Mouse (Mus musculus): ENCODE results near the gene Lag3. TPM values are rescaled to one million over a fixed set of nuclear protein-coding genes. Genes with fewer than 3 reads are reported as not detected.

Gene Lag3
- polyA plus RNA-seq, 1 experiment, result 7.0 TPM

DNA sequence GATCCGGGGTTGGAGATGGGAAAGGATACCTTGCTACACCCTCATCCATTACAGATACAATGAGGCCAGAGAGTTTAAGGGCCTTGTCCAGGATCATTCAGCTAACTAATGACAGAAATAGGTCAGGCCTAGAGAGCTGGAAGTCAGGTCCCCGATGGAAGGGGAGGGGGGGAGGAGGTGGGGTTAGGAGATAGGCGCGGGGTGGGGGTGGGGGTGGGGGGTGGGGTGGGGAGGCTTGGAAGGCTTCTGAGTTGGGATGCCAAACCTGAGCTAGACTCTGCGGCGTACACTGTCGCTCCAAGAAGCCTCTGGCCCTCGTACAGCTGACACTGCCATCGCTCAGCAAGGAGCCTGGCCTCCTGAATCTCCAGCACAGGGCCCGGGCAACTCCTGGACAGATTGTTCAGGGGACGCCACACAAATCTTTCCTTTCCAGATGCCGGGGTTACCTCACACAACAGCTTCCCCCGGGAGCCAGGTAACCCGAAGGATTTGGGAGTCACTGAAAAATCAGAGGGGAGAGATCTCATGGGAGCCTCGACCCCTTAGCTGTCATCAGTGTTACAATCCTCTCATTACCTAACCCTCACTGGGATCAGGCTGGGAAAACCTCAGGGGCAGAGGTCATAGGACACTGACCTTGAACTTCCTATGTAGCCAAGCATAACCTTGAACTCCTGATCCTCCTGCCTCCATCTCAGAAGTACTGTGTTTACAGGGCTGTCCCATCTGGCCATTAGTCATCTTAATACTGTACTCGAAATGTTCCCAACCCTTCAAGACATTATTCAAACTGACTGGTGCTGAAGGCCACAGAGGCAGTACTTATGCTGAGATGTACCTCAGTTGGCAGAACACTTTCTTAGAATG is 6.3 kb downstream of the Lag3 start:
- Histone ChIP-seq H3K36me3 (ENCODE audit: control insufficient read depth, insufficient read depth, low read length) (no peaks in the 10 kb centered on the region), H3K27ac (ENCODE audit: insufficient read depth, low read depth, low read length) (peak overlapping the region; percentile 73), H3K4me3 (ENCODE audit: low read depth, low read length) (no peak overlapping the region), H3K4me1 (ENCODE audit: control insufficient read depth, insufficient read depth, insufficient read length, low read length) (peaks cover 8% of the 10 kb centered on the region), H3K27me3 (ENCODE audit: control insufficient read depth, insufficient read depth, low read length) (no peaks in the 10 kb centered on the region)
- 64% methylated on average over 16 of the region's 16 CpGs for WGBS
- TF ChIP-seq CTCF (IDR thresholded peaks at IDR 0.05; ENCODE audit: extremely low read depth, insufficient read length, insufficient replicate concordance, low read depth, low read length), result no peak
- no peak for TF ChIP-seq POLR2A (IDR thresholded peaks at IDR 0.05; ENCODE audit: low read depth, low read length)

DNA sequence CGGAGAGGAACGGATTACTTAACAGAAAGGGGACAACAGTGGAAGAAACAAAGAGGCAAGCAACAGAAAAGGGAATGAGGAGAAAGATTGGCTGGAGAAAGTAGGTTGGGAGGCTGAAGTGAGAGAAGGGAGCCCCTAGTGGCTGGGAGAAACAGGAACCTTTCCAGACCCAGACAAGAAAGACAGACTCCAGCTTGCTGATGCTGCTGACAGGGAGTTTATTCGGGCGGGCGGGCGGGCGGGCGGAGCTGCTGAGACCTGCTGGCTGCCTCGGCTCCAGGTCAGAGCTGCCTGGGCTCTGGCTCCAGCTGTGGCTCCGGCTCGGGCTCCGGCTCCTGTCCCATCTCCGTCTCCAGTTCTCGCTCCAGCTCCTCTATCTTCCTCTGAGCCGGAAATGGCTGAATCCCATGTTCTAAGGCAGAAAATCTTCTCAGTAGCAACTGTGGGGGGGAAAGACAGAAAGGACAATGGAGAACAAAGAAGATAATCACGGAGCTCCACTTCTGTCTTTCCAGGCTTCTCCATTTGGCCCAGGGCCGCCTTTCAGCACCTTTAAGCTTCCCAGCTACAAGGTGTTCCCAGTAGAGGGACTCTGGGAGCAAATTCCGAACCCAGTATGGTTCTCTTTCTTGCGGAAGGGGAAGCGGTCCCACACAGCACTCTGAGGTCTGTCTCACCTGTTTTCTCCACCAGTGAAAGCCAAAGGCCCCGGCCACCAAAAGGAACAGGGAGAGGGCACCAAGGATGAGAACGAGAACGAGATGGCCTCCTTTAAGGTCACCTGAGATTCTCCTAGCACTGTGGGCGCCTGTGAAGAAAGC is 7.1 kb downstream of the Lag3 start:
- Histone ChIP-seq H3K4me3 (ENCODE audit: low read depth, low read length) (peak overlapping the region; percentile 70), H3K27me3 (ENCODE audit: control insufficient read depth, insufficient read depth, low read length) (no peaks in the 10 kb centered on the region), H3K27ac (ENCODE audit: insufficient read depth, low read depth, low read length) (peak overlapping the region; percentile 99), H3K4me1 (ENCODE audit: control insufficient read depth, insufficient read depth, insufficient read length, low read length) (peaks cover 6% of the 10 kb centered on the region), H3K36me3 (ENCODE audit: control insufficient read depth, insufficient read depth, low read length) (no peaks in the 10 kb centered on the region)
- 10% methylated on average over 24 of the region's 24 CpGs for WGBS
- TF ChIP-seq CTCF (IDR thresholded peaks at IDR 0.05; ENCODE audit: extremely low read depth, insufficient read length, insufficient replicate concordance, low read depth, low read length) (peak; percentile 39; the same call in 1 of the 2 replicates), POLR2A (IDR thresholded peaks at IDR 0.05; ENCODE audit: low read depth, low read length) (no peak)

DNA sequence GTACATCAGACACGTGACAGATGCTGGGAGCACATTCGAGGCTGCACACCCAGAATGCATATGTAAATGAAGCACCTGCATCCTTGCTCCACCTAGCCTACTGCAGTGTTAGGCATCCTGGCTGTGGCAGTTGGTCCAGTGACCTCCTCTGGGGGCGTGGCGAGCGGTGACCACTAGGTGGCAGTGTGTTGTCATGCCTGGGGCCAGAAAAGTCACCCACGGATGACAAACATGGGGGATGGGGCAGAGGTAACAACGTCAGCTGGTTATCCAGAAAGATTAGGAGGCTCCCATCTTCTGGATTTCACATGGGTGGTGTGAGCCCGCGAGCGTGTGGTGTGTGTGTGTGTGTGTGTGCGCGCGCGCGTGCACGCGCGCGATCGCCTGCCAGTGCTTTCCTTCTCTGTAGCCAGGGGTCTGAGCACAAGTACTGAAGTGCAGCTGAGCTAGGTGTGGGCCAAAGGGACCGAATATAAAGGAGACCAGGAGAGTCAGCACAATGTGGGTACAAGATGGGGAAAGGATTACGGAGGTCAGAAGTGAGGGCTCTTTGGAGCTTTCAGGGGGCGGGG is 7.8 kb downstream of the Lag3 start:
- H3K27me3 ChIP-seq (ENCODE audit: control insufficient read depth, insufficient read depth, low read length), result no peaks in the 10 kb centered on the region
- TF ChIP-seq POLR2A (IDR thresholded peaks at IDR 0.05; ENCODE audit: low read depth, low read length), result peak; percentile 32; the same call in 1 of the 2 replicates
- TF ChIP-seq CTCF (IDR thresholded peaks at IDR 0.05; ENCODE audit: extremely low read depth, insufficient read length, insufficient replicate concordance, low read depth, low read length), result peak; percentile 96
- peak overlapping the region; percentile 70 for H3K4me3 ChIP-seq (ENCODE audit: low read depth, low read length)
- H3K36me3 ChIP-seq (ENCODE audit: control insufficient read depth, insufficient read depth, low read length), result no peaks in the 10 kb centered on the region
- WGBS, result under 1% methylated on average over 23 of the region's 23 CpGs
- peaks cover 6% of the 10 kb centered on the region for H3K4me1 ChIP-seq (ENCODE audit: control insufficient read depth, insufficient read depth, insufficient read length, low read length)
- H3K27ac ChIP-seq (ENCODE audit: insufficient read depth, low read depth, low read length), result peak overlapping the region; percentile 99

DNA sequence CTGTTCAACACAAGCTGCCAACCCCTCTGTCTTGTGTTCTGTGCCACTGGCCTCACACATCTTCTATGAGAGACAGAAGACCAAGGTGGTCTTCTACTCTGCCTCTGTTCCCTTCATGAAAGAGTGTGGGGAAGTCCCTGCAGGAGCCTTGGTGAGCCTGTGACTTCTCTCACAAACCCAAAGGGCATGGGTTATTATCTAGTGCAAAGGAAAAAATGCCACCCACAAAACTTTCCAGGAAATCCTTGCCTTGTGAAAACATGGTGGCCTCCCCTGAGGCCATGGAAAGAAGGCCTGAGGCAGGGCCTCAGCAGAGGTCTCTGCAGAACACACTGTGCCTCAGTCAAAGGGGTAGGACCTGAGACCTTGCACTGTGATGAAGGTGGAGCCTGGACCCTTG is 9.7 kb downstream of the Lag3 start:
- no peak for TF ChIP-seq POLR2A (IDR thresholded peaks at IDR 0.05; ENCODE audit: low read depth, low read length)
- no peak for TF ChIP-seq CTCF (IDR thresholded peaks at IDR 0.05; ENCODE audit: extremely low read depth, insufficient read length, insufficient replicate concordance, low read depth, low read length)
- 0 out of 2 replicates have a peak, but pooled peaks cover 3% of the 10 kb centered on the region for H3K4me1 ChIP-seq (ENCODE audit: control insufficient read depth, insufficient read depth, insufficient read length, low read length)
- H3K36me3 ChIP-seq (ENCODE audit: control insufficient read depth, insufficient read depth, low read length), result no peaks in the 10 kb centered on the region
- no peaks in the 10 kb centered on the region for H3K27me3 ChIP-seq (ENCODE audit: control insufficient read depth, insufficient read depth, low read length)
- H3K27ac ChIP-seq (ENCODE audit: insufficient read depth, low read depth, low read length), result no peak overlapping the region
- H3K4me3 ChIP-seq (ENCODE audit: low read depth, low read length), result no peak overlapping the region

DNA sequence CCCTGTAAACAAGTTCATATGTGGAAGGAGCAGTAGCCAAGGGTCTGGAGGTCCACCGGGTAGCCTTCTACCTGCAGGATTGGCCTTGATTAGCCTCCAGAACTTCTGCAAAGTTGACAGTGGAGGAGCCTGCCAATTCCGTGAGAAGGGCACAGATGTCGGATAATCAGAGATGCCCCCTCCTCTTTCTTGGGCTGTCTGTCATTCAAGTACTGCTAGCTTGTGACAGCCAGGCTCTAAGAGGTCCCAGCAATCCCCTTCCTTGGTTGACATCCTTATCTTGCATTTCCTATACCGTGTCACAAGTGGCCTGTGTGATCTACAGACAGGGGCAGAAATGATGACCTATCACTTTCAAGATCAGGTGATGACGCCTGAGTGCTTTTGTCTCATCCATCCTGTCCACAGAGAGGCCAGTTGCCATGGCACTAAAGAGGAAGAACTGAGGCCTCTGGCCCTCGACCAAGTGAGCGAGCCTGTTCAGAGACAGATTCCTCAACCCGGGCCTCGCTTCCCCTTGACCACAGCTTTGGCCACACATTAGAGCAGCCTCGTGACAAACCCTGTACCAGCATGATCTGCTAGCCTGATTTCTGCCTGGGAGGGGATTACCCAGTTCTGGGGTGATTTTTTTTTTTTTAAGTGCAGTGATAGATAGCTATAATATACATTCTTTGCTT is 10.6 kb downstream of the Lag3 start:
- no peaks in the 10 kb centered on the region for H3K27me3 ChIP-seq (ENCODE audit: control insufficient read depth, insufficient read depth, low read length)
- no peak overlapping the region for H3K4me3 ChIP-seq (ENCODE audit: low read depth, low read length)
- H3K27ac ChIP-seq (ENCODE audit: insufficient read depth, low read depth, low read length), result peak overlapping the region; percentile 63
- no peaks in the 10 kb centered on the region for H3K36me3 ChIP-seq (ENCODE audit: control insufficient read depth, insufficient read depth, low read length)
- 60% methylated on average over 10 of the region's 10 CpGs for WGBS
- TF ChIP-seq POLR2A (IDR thresholded peaks at IDR 0.05; ENCODE audit: low read depth, low read length) (no peak), CTCF (IDR thresholded peaks at IDR 0.05; ENCODE audit: extremely low read depth, insufficient read length, insufficient replicate concordance, low read depth, low read length) (no peak)
- 0 out of 2 replicates have a peak, but pooled peaks cover 3% of the 10 kb centered on the region for H3K4me1 ChIP-seq (ENCODE audit: control insufficient read depth, insufficient read depth, insufficient read length, low read length)

DNA sequence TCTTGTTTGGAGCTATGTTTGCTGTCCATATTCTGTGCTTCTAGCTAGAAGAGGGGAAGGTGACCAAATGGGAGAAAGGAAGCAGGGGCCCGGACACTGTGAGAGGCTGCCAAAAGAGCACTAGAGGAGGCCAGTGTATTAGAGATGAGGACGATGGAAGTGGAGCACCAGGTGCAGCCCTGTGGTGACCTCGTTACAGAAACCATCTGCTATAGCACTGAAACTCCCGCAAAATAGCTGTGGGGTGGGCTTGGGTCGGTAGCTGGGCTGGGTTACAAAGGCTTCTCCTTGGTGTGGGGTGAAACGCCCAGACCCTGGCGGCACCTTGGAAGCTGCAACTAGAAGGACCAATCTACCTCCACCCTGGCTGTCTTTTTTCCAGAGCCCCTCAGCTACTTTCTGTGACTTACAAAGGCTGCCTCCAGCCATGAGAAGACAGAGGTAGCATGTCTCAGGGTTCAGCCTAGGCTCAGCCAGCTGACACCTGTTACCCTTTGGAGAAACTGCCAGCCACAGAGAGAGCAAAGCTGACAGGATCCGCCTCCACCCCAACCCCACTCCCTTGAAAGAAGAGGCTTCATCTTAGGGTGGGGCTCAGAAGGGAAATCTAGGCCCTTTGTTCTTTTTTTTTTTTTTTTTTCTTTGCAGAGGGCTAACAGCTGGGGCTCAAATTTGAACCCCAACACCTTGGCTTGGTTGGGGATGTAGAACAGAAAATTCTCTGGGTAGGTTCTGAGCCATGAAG is 11.3 kb downstream of the Lag3 start:
- Histone ChIP-seq H3K4me1 (ENCODE audit: control insufficient read depth, insufficient read depth, insufficient read length, low read length) (0 out of 2 replicates have a peak, but pooled peaks cover 3% of the 10 kb centered on the region), H3K27me3 (ENCODE audit: control insufficient read depth, insufficient read depth, low read length) (no peaks in the 10 kb centered on the region), H3K4me3 (ENCODE audit: low read depth, low read length) (no peak overlapping the region), H3K36me3 (ENCODE audit: control insufficient read depth, insufficient read depth, low read length) (no peaks in the 10 kb centered on the region), H3K27ac (ENCODE audit: insufficient read depth, low read depth, low read length) (peak overlapping the region; percentile 63; the same call in 1 of the 2 replicates)
- TF ChIP-seq CTCF (IDR thresholded peaks at IDR 0.05; ENCODE audit: extremely low read depth, insufficient read length, insufficient replicate concordance, low read depth, low read length) (no peak), POLR2A (IDR thresholded peaks at IDR 0.05; ENCODE audit: low read depth, low read length) (no peak)
- 63% methylated on average over 8 of the region's 8 CpGs for WGBS
